Mouse (Mus musculus): ENCODE results near the gene Als2. TPM values are rescaled to one million over a fixed set of nuclear protein-coding genes. Genes with fewer than 3 reads are reported as not detected.

The Als2 gene
- total and polyA plus RNA-seq, 3 experiments = 13.4 to 41.0 (median 25.0) TPM

GRCm38 (mm10) chr1:59202367-59202766 lies 34.7 kb downstream of the Als2 start:
- Histone ChIP-seq H3K4me1 (ENCODE audit: control insufficient read depth in 1 of 2, insufficient read depth in 2 of 2) (peaks cover 6 to 26% of the 10 kb centered on the region in 2 experiments; a peak in 3 of 4 replicates), H3K27me3 (replicated peaks) (no peaks in the 10 kb centered on the region), H3K4me2 (ENCODE audit: insufficient read depth, low read depth, poor library complexity, severe bottlenecking) (no peak overlapping the region), H3K27ac (ENCODE audit: insufficient read depth, low read depth) (no peak overlapping the region), H3K4me3 (replicated peaks in 1 of 3; ENCODE audit: low read depth in 2 of 3, low read length in 2 of 3, poor library complexity in 1 of 3) (no peak overlapping the region), H3K9me3 (replicated peaks; ENCODE audit: low read length) (no peaks in the 10 kb centered on the region), H3K9ac (ENCODE audit: insufficient read depth, low read depth) (no peak overlapping the region), H3K36me3 (replicated peaks in 1 of 2; ENCODE audit: control insufficient read depth in 1 of 2, insufficient read depth in 1 of 2, low read length in 1 of 2) (peaks cover 6 to 50% of the 10 kb centered on the region in 2 experiments), H3K79me2 (replicated peaks; ENCODE audit: control insufficient read depth, extremely low read depth, insufficient read depth, poor library complexity, severe bottlenecking) (no peaks in the 10 kb centered on the region)
- TF ChIP-seq EP300 (IDR thresholded peaks at IDR 0.05; ENCODE audit: low read length) (no peak), CHD1 (IDR thresholded peaks at IDR 0.05; ENCODE audit: low read depth, low read length) (no peak), ZC3H11A (IDR thresholded peaks at IDR 0.05; ENCODE audit: low read depth, low read length) (no peak), MEF2A (IDR thresholded peaks at IDR 0.05; ENCODE audit: borderline replicate concordance, low read depth, low read length) (no peak), KAT2A (IDR thresholded peaks at IDR 0.05; ENCODE audit: insufficient replicate concordance, low read length) (no peak), USF1 (IDR thresholded peaks at IDR 0.05; ENCODE audit: low read depth, low read length) (no peak), MXI1 (IDR thresholded peaks at IDR 0.05; ENCODE audit: low read depth, low read length) (no peak), MAZ (IDR thresholded peaks at IDR 0.05; ENCODE audit: low read depth, low read length) (no peak), E2F4 (IDR thresholded peaks at IDR 0.05; ENCODE audit: insufficient replicate concordance, low read depth, low read length) (no peak), RCOR1 (conservative IDR thresholded peaks at IDR 0.05; ENCODE audit: low read depth, low read length) (no peak), UBTF (IDR thresholded peaks at IDR 0.05; ENCODE audit: low read depth, low read length) (no peak), JUN (IDR thresholded peaks at IDR 0.05; ENCODE audit: insufficient read depth, low read depth, low read length) (no peak), ELF1 (IDR thresholded peaks at IDR 0.05; ENCODE audit: low read depth, low read length) (no peak), NRF1 (IDR thresholded peaks at IDR 0.05; ENCODE audit: low read depth, low read length) (no peak), HCFC1 (IDR thresholded peaks at IDR 0.05; ENCODE audit: low read depth, low read length) (no peak), USF2 (conservative IDR thresholded peaks at IDR 0.05; ENCODE audit: low read depth, low read length) (no peak), ZNF384 (IDR thresholded peaks at IDR 0.05; ENCODE audit: low read depth, low read length) (no peak), IRF4 (IDR thresholded peaks at IDR 0.05; ENCODE audit: low read depth, low read length) (no peak)
- dilution Hi-C loops (cut with MboI; ENCODE audit: extremely low pct_ligation_motif_present, extremely low pct_unique_long_range_greater_than_20kb, low sequenced_read_pairs) = no loop called here
- in situ Hi-C loops (cut with MboI; ENCODE audit: low pct_ligation_motif_present, low pct_unique_long_range_greater_than_20kb, low sequenced_read_pairs) = no loop called here
- no peak for DNase-seq (ENCODE audit: extremely low read depth)

DNA sequence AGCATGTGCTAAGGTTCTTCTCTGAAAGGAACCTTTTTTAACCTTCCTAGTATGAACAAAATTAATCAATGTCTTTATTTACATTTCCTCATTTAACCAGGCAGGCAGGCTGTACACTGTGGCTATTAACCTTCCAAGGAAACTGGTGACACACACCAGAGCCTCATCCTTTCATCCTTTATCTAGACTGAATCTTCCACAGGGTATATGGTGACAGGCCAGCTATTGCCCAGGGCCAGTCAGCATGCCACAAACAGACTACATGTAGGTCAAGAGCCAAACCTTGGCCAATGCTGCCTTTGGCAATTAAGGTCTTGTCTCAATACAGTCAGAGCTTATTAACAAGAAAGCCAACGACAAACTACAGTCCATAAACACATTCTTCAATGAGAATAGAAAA lies 35.5 kb downstream of the Als2 start:
- no peaks in the 10 kb centered on the region for H3K9me3 ChIP-seq (replicated peaks; ENCODE audit: low read length)
- no peak for DNase-seq (ENCODE audit: extremely low read depth)
- no peaks in the 10 kb centered on the region for H3K79me2 ChIP-seq (replicated peaks; ENCODE audit: control insufficient read depth, extremely low read depth, insufficient read depth, poor library complexity, severe bottlenecking)
- H3K9ac ChIP-seq (ENCODE audit: insufficient read depth, low read depth) = no peak overlapping the region
- peaks cover 6 to 21% of the 10 kb centered on the region in 2 experiments; a peak in 3 of 4 replicates for H3K4me1 ChIP-seq (ENCODE audit: control insufficient read depth in 1 of 2, insufficient read depth in 2 of 2)
- no peak overlapping the region for H3K27ac ChIP-seq (ENCODE audit: insufficient read depth, low read depth)
- no peaks in the 10 kb centered on the region for H3K27me3 ChIP-seq (replicated peaks)
- H3K36me3 ChIP-seq (replicated peaks in 1 of 2; ENCODE audit: control insufficient read depth in 1 of 2, insufficient read depth in 1 of 2, low read length in 1 of 2) = peaks cover 6 to 52% of the 10 kb centered on the region in 2 experiments
- TF ChIP-seq UBTF (IDR thresholded peaks at IDR 0.05; ENCODE audit: low read depth, low read length) (no peak), E2F4 (IDR thresholded peaks at IDR 0.05; ENCODE audit: insufficient replicate concordance, low read depth, low read length) (no peak), CHD1 (IDR thresholded peaks at IDR 0.05; ENCODE audit: low read depth, low read length) (no peak), POLR2A (IDR thresholded peaks at IDR 0.05; ENCODE audit: low read depth, low read length) (no peak), POLR2AphosphoS2 (IDR thresholded peaks at IDR 0.05; ENCODE audit: low read depth, low read length) (no peak), JUN (IDR thresholded peaks at IDR 0.05; ENCODE audit: insufficient read depth, low read depth, low read length) (no peak), ZC3H11A (IDR thresholded peaks at IDR 0.05; ENCODE audit: low read depth, low read length) (no peak), TCF12 (IDR thresholded peaks at IDR 0.05; ENCODE audit: low read depth, low read length) (no peak), KAT2A (IDR thresholded peaks at IDR 0.05; ENCODE audit: insufficient replicate concordance, low read length) (no peak), TBP (conservative IDR thresholded peaks at IDR 0.05; ENCODE audit: low read depth, low read length) (no peak), SMC3 (IDR thresholded peaks at IDR 0.05; ENCODE audit: low read depth, low read length) (no peak), MYC (IDR thresholded peaks at IDR 0.05; ENCODE audit: low read depth, low read length) (no peak), ELF1 (IDR thresholded peaks at IDR 0.05; ENCODE audit: low read depth, low read length) (no peak), EP300 (IDR thresholded peaks at IDR 0.05; ENCODE audit: low read length) (no peak), MEF2A (IDR thresholded peaks at IDR 0.05; ENCODE audit: borderline replicate concordance, low read depth, low read length) (no peak)
- no peak overlapping the region for H3K4me2 ChIP-seq (ENCODE audit: insufficient read depth, low read depth, poor library complexity, severe bottlenecking)
- in situ Hi-C loops (cut with MboI; ENCODE audit: low pct_ligation_motif_present, low pct_unique_long_range_greater_than_20kb, low sequenced_read_pairs) (no loop called here), dilution Hi-C loops (cut with MboI; ENCODE audit: extremely low pct_ligation_motif_present, extremely low pct_unique_long_range_greater_than_20kb, low sequenced_read_pairs) (no loop called here)
- no peak overlapping the region for H3K4me3 ChIP-seq (replicated peaks in 1 of 3; ENCODE audit: low read depth in 2 of 3, low read length in 2 of 3, poor library complexity in 1 of 3)
